In genomic region chr2:34903652-34904405, GRCm38 (mm10) we compare ENCODE assay signal across 9 mouse cellular contexts. TPM values are rescaled to one million over a fixed set of nuclear protein-coding genes. Genes with fewer than 3 reads are reported as not detected.
DNase-seq lines count a peak whose midpoint lies in the region; ATAC-seq and TF ChIP-seq lines count a peak whose summit lies in the region.
"Had no signal": no experiment of that assay in that cellular context is flagged by ENCODE, and none has a peak within 500 bp of the region (broad histone marks: within the 10 kb centered on the region; RNA-seq: fewer than 3 reads in every experiment).

No protein-coding gene starts in this region.

- no peak for TF ChIP-seq CTCF in liver, embryonic 14.5 days (IDR thresholded peaks at IDR 0.05; ENCODE audit: low read depth)

- intact Hi-C loops in heart, postnatal 25 days (cut with DNase I) = loop anchor here (2.0 to 5.0 kb wide), 2 partner anchors 31 to 68 kb away; no protein-coding TSS in a partner anchor

- DNase-seq in heart, adult 11 months = peak; percentile 92
- no peak for DNase-seq in heart, postnatal 25 days (ENCODE audit: low spot score)
- DNase-seq in 3T3-L1 (ENCODE audit: low read depth, low spot score) = peak; percentile 20
- DNase-seq in forebrain, embryonic 11.5 days (ENCODE audit: low spot score) = no peak
- no peak for DNase-seq in liver, embryonic 14.5 days (ENCODE audit: low read depth in 3 of 3, low spot score in 3 of 3)
- no peak for DNase-seq in frontal cortex, postnatal 25 days (ENCODE audit: low spot score in 2 of 2)
- no peak for DNase-seq in ovary, postnatal 36 days (ENCODE audit: low spot score)
- no peak for DNase-seq in c-Kit-positive CD71-positive TER-119-positive erythroid progenitor cells, embryonic 14.5 days (ENCODE audit: low spot score)

- H3K4me3 ChIP-seq in forebrain, embryonic 11.5 days (ENCODE audit: low read depth, low read length) = no peak overlapping the region
- H3K4me3 ChIP-seq in liver, embryonic 14.5 days (ENCODE audit: insufficient read depth in 1 of 2, low read depth in 2 of 2, low read length in 2 of 2) = no peak overlapping the region

- H3K27me3 ChIP-seq in forebrain, embryonic 11.5 days (ENCODE audit: control insufficient read depth, insufficient read depth, low read length) = no peaks in the 10 kb centered on the region
- no peaks in the 10 kb centered on the region for H3K27me3 ChIP-seq in liver, embryonic 14.5 days (ENCODE audit: control insufficient read depth, insufficient read depth, low read length)

- peaks cover 2% of the 10 kb centered on the region; the same call in 1 of the 2 replicates for H3K4me1 ChIP-seq in forebrain, embryonic 11.5 days (replicated peaks; ENCODE audit: control insufficient read depth, insufficient read depth, low read length)
- H3K4me1 ChIP-seq in liver, embryonic 14.5 days (replicated peaks; ENCODE audit: control insufficient read depth in 2 of 2, insufficient read depth in 2 of 2, low read length in 1 of 2) = peaks cover 23 to 24% of the 10 kb centered on the region in 2 experiments

- 84% methylated on average over 4 of the region's 4 CpGs for WGBS in forebrain, embryonic 11.5 days
- 71% methylated on average over 4 of the region's 4 CpGs for WGBS in liver, embryonic 14.5 days (ENCODE audit: insufficient replicate concordance)

- H3K36me3 ChIP-seq in forebrain, embryonic 11.5 days (ENCODE audit: control insufficient read depth, insufficient read depth, low read length) = no peaks in the 10 kb centered on the region
- no peaks in the 10 kb centered on the region for H3K36me3 ChIP-seq in liver, embryonic 14.5 days (replicated peaks; ENCODE audit: control insufficient read depth, insufficient read depth, low read depth)

- no peak overlapping the region for H3K27ac ChIP-seq in forebrain, embryonic 11.5 days (ENCODE audit: low read depth, low read length)
- peak overlapping the region; percentile 81 for H3K27ac ChIP-seq in liver, embryonic 14.5 days

- no peaks in the 10 kb centered on the region for H3K9me3 ChIP-seq in forebrain, embryonic 11.5 days (ENCODE audit: control insufficient read depth, low read length)
- no peaks in the 10 kb centered on the region for H3K9me3 ChIP-seq in liver, embryonic 14.5 days (ENCODE audit: control insufficient read depth, low read length)

- peak overlapping the region; percentile 27; the same call in 1 of the 2 replicates for H3K9ac ChIP-seq in forebrain, embryonic 11.5 days (ENCODE audit: low read length)
- peak overlapping the region; percentile 58 for H3K9ac ChIP-seq in liver, embryonic 14.5 days (replicated peaks)

- H3K4me2 ChIP-seq in forebrain, embryonic 11.5 days (ENCODE audit: low read depth, low read length, severe bottlenecking) = no peak overlapping the region
- H3K4me2 ChIP-seq in liver, embryonic 14.5 days (ENCODE audit: low read depth) = peak overlapping the region; percentile 90

- TF ChIP-seq EP300 in liver, embryonic 14.5 days (IDR thresholded peaks at IDR 0.05; ENCODE audit: low read depth) = no peak

- no peak for ATAC-seq in forebrain, embryonic 11.5 days (replicated peaks; ENCODE audit: low FRiP score)
- no peak for ATAC-seq in liver, embryonic 14.5 days (ENCODE audit: insufficient read depth)

RNA-seq across cellular contexts. Expression of gene Phf19, which starts 10.0 kb away (rescaled TPM):
- total RNA-seq in heart, postnatal 25 days (2021) = 1 to 10 TPM in 1 of 2 experiments, under 1 TPM in 1; 0.70 to 1.1 TPM
- polyA plus RNA-seq in forebrain, embryonic 11.5 days (2014; fragmentation: Nextera tagmentation; extraction: Ambion mirVana) = 4.4 and 6.5 TPM in 2 replicates
- polyA plus RNA-seq in liver, embryonic 14.5 days (2012; rRNA removed) = 2.9 and 3.5 TPM in 2 replicates
- polyA plus RNA-seq in liver, embryonic 14.5 days (2014; fragmentation: Nextera tagmentation; extraction: Ambion mirVana) = 2.8 TPM in 2 replicates

RNA-seq across cellular contexts. Expression of gene Psmd5, which starts 29.1 kb away (rescaled TPM):
- total RNA-seq in heart, postnatal 25 days (2021) = 10 to 100 TPM; 11.9 to 16.3 TPM
- 117 and 127 TPM in 2 replicates for polyA plus RNA-seq in forebrain, embryonic 11.5 days (2014; fragmentation: Nextera tagmentation; extraction: Ambion mirVana)
- polyA plus RNA-seq in liver, embryonic 14.5 days (2012; rRNA removed) = 23.2 and 36.5 TPM in 2 replicates
- polyA plus RNA-seq in liver, embryonic 14.5 days (2014; fragmentation: Nextera tagmentation; extraction: Ambion mirVana) = 84.1 and 96.0 TPM in 2 replicates

RNA-seq across cellular contexts. Expression of gene Cutal, which starts 29.6 kb away (rescaled TPM):
- under 1 TPM; 0.57 to 0.98 TPM for total RNA-seq in heart, postnatal 25 days (2021)
- not detected in 2 replicates for polyA plus RNA-seq in forebrain, embryonic 11.5 days (2014; fragmentation: Nextera tagmentation; extraction: Ambion mirVana)
- polyA plus RNA-seq in liver, embryonic 14.5 days (2012; rRNA removed) = 2.6 and 4.0 TPM in 2 replicates
- 4.0 and 4.4 TPM in 2 replicates for polyA plus RNA-seq in liver, embryonic 14.5 days (2014; fragmentation: Nextera tagmentation; extraction: Ambion mirVana)
- polyA plus RNA-seq: limb, embryonic 11.5 days had no signal

RNA-seq across cellular contexts. Expression of gene Traf1, which starts 57.7 kb away (rescaled TPM):
- total RNA-seq in heart, postnatal 25 days (2021) = 1 to 10 TPM; 1.0 to 1.3 TPM
- polyA plus RNA-seq in forebrain, embryonic 11.5 days (2014; fragmentation: Nextera tagmentation; extraction: Ambion mirVana) = 0.33 and 0.37 TPM in 2 replicates
- 0.07 and 0.12 TPM in 2 replicates for polyA plus RNA-seq in liver, embryonic 14.5 days (2012; rRNA removed)
- 0.32 TPM in 1 of 2 replicates, not detected in the other for polyA plus RNA-seq in liver, embryonic 14.5 days (2014; fragmentation: Nextera tagmentation; extraction: Ambion mirVana)

Comparison
In these comparisons a context has a peak if more than half of its experiments do, and no peak if none do; other contexts are left out.
1. DNase-seq: peak in heart, adult 11 months (single experiment) and 3T3-L1 (single experiment); none in heart, postnatal 25 days (single experiment), forebrain, embryonic 11.5 days (single experiment), liver, embryonic 14.5 days (0 of 3), frontal cortex, postnatal 25 days (0 of 2), ovary, postnatal 36 days (single experiment) and c-Kit-positive CD71-positive TER-119-positive erythroid progenitor cells, embryonic 14.5 days (single experiment).